Mouse (Mus musculus) stomach, embryonic 14.5 days (tissue): ENCODE measurements around the gene Majin. TPM values are rescaled to one million over a fixed set of nuclear protein-coding genes. Genes with fewer than 3 reads are reported as not detected.

Experiments used
- ATAC-seq: fragments of 200-750 bp; cut with Nextera tagmentation; 2 replicates; pipeline ENCODE4 v1.8.0; 2017; ENCODE audit warnings: low read depth, moderate TSS enrichment; ENCODE audit not compliant: insufficient number of reproducible peaks, insufficient read depth, low FRiP score
- H3K27ac ChIP-seq: fragments of 300-500 bp; sonication (generic); 2 replicates; pipeline ENCODE4 v1.5.1; 2014; ENCODE audit warnings: mild to moderate bottlenecking, low read length, moderate library complexity, mixed read lengths
- H3K27me3 ChIP-seq: fragments of 300-500 bp; sonication (generic); 2 replicates; pipeline ENCODE4 v1.6.1; 2014; ENCODE audit warnings: low read length, control low read depth, mixed read lengths; ENCODE audit not compliant: control insufficient read depth, insufficient read depth
- H3K36me3 ChIP-seq: fragments of 300-500 bp; sonication (generic); 2 replicates; pipeline ENCODE4 v1.6.1; 2014; ENCODE audit warnings: mild to moderate bottlenecking, control low read depth, low read length, moderate library complexity, mixed read lengths; ENCODE audit not compliant: control insufficient read depth, insufficient read depth
- H3K4me1 ChIP-seq: fragments of 300-500 bp; sonication (generic); 2 replicates; pipeline ENCODE4 v1.6.1; 2014; ENCODE audit warnings: low read length, control low read depth, mixed read lengths; ENCODE audit not compliant: control insufficient read depth, insufficient read depth
- H3K4me2 ChIP-seq: fragments of 300-500 bp; sonication (generic); replicated peaks from 2 replicates; pipeline ENCODE4 v1.6.1; 2014; ENCODE audit warnings: low read depth, low read length, control low read depth
- H3K4me3 ChIP-seq: fragments of 300-500 bp; sonication (generic); 2 replicates; pipeline ENCODE4 v1.5.1; 2014; ENCODE audit warnings: low read depth, low read length, control low read depth
- H3K9ac ChIP-seq: fragments of 300-500 bp; sonication (generic); replicated peaks from 2 replicates; pipeline ENCODE4 v1.6.1; 2014; ENCODE audit warnings: low read depth, mild to moderate bottlenecking, control low read depth, low read length, moderate library complexity, mixed read lengths
- H3K9me3 ChIP-seq: fragments of 300-500 bp; sonication (generic); 2 replicates; pipeline ENCODE4 v1.6.1; 2016; ENCODE audit warnings: low read depth, low read length, control low read depth; ENCODE audit not compliant: control insufficient read depth
- WGBS: fragments of 180-500 bp; shearing (Covaris S2); extraction: QIAGEN DNeasy Blood & Tissue Kit; methylation state at CpG from one replicate; pipeline ENCODE4 v1.1.7; 2014; 5-methylcytosine and 5-hydroxymethylcytosine counted together
- polyA plus RNA-seq: library from polyadenylated mRNA; unstranded; fragments of >200 nt; fragmentation: Nextera tagmentation; extraction: Ambion mirVana; gene quantifications from 2 replicates; pipeline ENCODE4 v1.2.1, GENCODE M21; 2014

Majin gene
- polyA plus RNA-seq, 1 experiment from 2014 or later: not detected

- Histone ChIP-seq H3K4me2 (peak within 1 kb of the TSS; percentile 91), H3K9me3 (no peaks in the 10 kb centered on the region), H3K27ac (peak within 1 kb of the TSS; percentile 52; the same call in 1 of the 2 replicates), H3K27me3 (no peaks in the 10 kb centered on the region), H3K9ac (peak within 1 kb of the TSS; percentile 85), H3K4me1 (peaks cover 14% of the 10 kb centered on the region), H3K36me3 (peaks cover 8% of the 10 kb centered on the region), H3K4me3 (peak within 1 kb of the TSS; percentile 93)
- ATAC-seq: peak; percentile 90
- under 1% methylated on average over 55 of the region's 55 CpGs for WGBS
Observed at GRCm38 (mm10) chr19:6241274-6242107, 57.3 kb downstream of the Majin start, which contains the start of gene Atg2a. Atg2a (plus strand) TSS chr19:6241668.

- Histone ChIP-seq H3K4me1 (peaks cover 14% of the 10 kb centered on the region), H3K9me3 (no peaks in the 10 kb centered on the region), H3K27me3 (no peaks in the 10 kb centered on the region), H3K4me3 (peak overlapping the region; percentile 93), H3K4me2 (peak overlapping the region; percentile 91), H3K36me3 (peaks cover 15% of the 10 kb centered on the region), H3K27ac (peak overlapping the region; percentile 52; the same call in 1 of the 2 replicates), H3K9ac (peak overlapping the region; percentile 85)
- 0% methylated on average over 4 of the region's 4 CpGs for WGBS
- no peak for ATAC-seq
Observed at GRCm38 (mm10) chr19:6242281-6242680, 58.1 kb downstream of the Majin start.

GRCm38 (mm10) chr19:6243226-6243625 lies 59.0 kb downstream of the Majin start:
- Histone ChIP-seq H3K27me3 (no peaks in the 10 kb centered on the region), H3K4me3 (no peak overlapping the region), H3K9me3 (no peaks in the 10 kb centered on the region), H3K36me3 (peaks cover 23% of the 10 kb centered on the region), H3K4me1 (peaks cover 14% of the 10 kb centered on the region), H3K4me2 (peak overlapping the region; percentile 91; the same call in 1 of the 2 replicates), H3K9ac (no peak overlapping the region; the same call in 1 of the 2 replicates), H3K27ac (no peak overlapping the region)
- WGBS: 73% methylated on average over 5 of the region's 5 CpGs
- no peak for ATAC-seq

GRCm38 (mm10) chr19:6245806-6246205 lies 61.6 kb downstream of the Majin start:
- no peak overlapping the region for H3K4me3 ChIP-seq
- H3K27me3 ChIP-seq: no peaks in the 10 kb centered on the region
- no peak overlapping the region for H3K4me2 ChIP-seq
- no peak overlapping the region for H3K27ac ChIP-seq
- no peak overlapping the region for H3K9ac ChIP-seq
- H3K36me3 ChIP-seq: peaks cover 35% of the 10 kb centered on the region
- no peaks in the 10 kb centered on the region for H3K9me3 ChIP-seq
- H3K4me1 ChIP-seq: peaks cover 10% of the 10 kb centered on the region
- 42% methylated on average over 1 of the region's 1 CpGs for WGBS
- ATAC-seq: no peak

- Histone ChIP-seq H3K4me3 (no peak overlapping the region), H3K36me3 (peaks cover 48% of the 10 kb centered on the region), H3K4me1 (peaks cover 5% of the 10 kb centered on the region), H3K27ac (no peak overlapping the region), H3K9me3 (no peaks in the 10 kb centered on the region), H3K27me3 (no peaks in the 10 kb centered on the region), H3K9ac (no peak overlapping the region), H3K4me2 (no peak overlapping the region)
- ATAC-seq: no peak
- WGBS: 90% methylated on average over 29 of the region's 29 CpGs
Observed at GRCm38 (mm10) chr19:6247526-6248300, 63.5 kb downstream of the Majin start.

- WGBS: 85% methylated on average over 4 of the region's 4 CpGs
- ATAC-seq: no peak
Observed at GRCm38 (mm10) chr19:6253021-6253420, 68.8 kb downstream of the Majin start.

GRCm38 (mm10) chr19:6260428-6260827 lies 76.2 kb downstream of the Majin start:
- ATAC-seq: no peak
- Histone ChIP-seq H3K27ac (no peak overlapping the region), H3K9me3 (no peaks in the 10 kb centered on the region), H3K36me3 (peaks cover 47% of the 10 kb centered on the region), H3K4me3 (no peak overlapping the region), H3K4me1 (no peaks in the 10 kb centered on the region), H3K9ac (no peak overlapping the region), H3K27me3 (no peaks in the 10 kb centered on the region), H3K4me2 (no peak overlapping the region)
- 71% methylated on average over 2 of the region's 2 CpGs for WGBS

More at GRCm38 (mm10) chr19:6253021-6253420, 68.8 kb downstream of the Majin start:
- H3K27me3 ChIP-seq: no peaks in the 10 kb centered on the region
- H3K9ac ChIP-seq: no peak overlapping the region
- no peak overlapping the region for H3K4me2 ChIP-seq
- peaks cover 67% of the 10 kb centered on the region for H3K36me3 ChIP-seq
- no peaks in the 10 kb centered on the region for H3K4me1 ChIP-seq
- H3K9me3 ChIP-seq: no peaks in the 10 kb centered on the region
- H3K4me3 ChIP-seq: no peak overlapping the region
- H3K27ac ChIP-seq: no peak overlapping the region

- no peaks in the 10 kb centered on the region for H3K9me3 ChIP-seq
- 83% methylated on average over 4 of the region's 4 CpGs for WGBS
- no peak overlapping the region for H3K9ac ChIP-seq
- H3K4me3 ChIP-seq: no peak overlapping the region
- no peak overlapping the region for H3K4me2 ChIP-seq
- H3K27me3 ChIP-seq: no peaks in the 10 kb centered on the region
- H3K27ac ChIP-seq: no peak overlapping the region
- no peaks in the 10 kb centered on the region for H3K4me1 ChIP-seq
- ATAC-seq: no peak
- peaks cover 42% of the 10 kb centered on the region for H3K36me3 ChIP-seq
Observed at GRCm38 (mm10) chr19:6260946-6261345, 76.8 kb downstream of the Majin start.
